Mouse (Mus musculus): Measurements from ENCODE around the gene Ifngr1. TPM values are rescaled to one million over a fixed set of nuclear protein-coding genes. Genes with fewer than 3 reads are reported as not detected.

The Ifngr1 gene
- 42.4 and 57.5 TPM in 2 replicates for polyA plus RNA-seq (2015; fragmentation: Nextera tagmentation; extraction: Ambion mirVana)

DNA sequence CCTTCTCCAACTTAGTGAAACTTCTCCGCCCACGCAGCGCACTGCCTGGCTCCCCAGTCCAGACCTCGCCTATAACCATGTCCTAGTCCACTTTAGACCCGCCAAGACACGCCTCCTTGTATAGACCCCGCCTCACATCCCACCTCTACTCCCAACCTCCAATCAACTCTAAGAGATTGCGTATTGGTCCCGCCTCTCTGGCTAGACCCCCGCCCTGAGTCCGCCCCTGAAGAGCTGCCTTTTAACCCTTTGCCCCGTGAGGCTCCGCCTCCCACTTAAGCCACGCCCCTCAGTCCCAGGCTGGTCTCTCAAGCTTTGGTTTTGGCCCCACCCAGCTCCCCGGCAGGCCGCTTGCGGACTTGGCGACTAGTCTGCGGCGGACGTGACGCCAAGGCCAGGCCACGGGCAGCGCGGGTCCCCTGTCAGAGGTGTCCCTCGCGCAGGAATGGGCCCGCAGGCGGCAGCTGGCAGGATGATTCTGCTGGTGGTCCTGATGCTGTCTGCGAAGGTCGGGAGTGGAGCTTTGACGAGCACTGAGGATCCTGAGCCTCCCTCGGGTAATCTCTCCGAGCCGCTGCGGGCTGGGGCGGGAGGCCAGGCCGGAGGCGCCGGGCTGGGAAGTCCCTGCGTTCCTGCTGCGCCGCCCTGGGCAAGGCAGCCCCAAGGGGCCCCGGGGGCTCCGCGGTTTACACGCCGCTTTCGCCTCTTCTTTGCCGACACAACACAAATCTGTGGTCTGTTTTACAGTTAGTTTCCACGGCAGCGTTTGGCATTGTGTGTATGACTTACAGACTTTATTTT lies at the start of gene Ifngr1:
Ifngr1 (plus strand) TSS at position 309 of the 801 bp plus-strand sequence.

DNA sequence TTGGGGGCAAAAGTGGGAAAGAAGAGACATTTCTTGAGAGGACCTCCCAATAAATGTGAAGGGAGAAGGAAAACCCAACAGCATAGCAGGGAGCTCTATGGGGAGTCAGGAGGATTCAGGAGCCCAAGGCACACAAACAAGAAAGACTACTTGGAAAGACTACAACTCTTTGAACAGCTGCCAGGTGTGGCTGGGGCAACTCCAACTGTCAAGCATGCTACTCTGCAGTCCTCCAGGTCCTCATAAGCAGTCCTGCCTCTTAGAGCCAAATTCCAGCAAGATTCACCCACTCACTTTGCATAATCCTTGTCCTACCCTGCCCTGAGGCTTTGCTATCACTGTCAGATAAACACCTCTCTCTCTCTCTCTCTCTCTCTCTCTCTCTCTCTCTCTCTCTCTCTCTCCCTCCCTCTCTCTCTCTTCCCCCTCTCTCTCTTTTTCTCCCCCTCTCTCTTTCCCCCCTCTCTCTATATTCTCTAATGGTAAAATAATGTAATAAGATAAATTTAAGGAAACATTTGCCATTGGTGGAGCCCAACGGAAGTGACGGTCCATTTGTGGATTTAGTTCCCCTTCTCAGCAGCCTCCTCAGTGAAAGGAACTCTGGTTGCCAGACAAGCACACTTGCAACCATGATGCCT lies 29.8 kb downstream of the Ifngr1 start, which contains the start of gene Il22ra2:
Il22ra2 (plus strand) TSS at position 591 of the 641 bp plus-strand sequence.

Other genes starting within 250 kb of the Ifngr1 start
- gene Olig3, start 235.4 kb upstream of the Ifngr1 start, polyA plus RNA-seq (2015; fragmentation: Nextera tagmentation; extraction: Ambion mirVana), result not detected in 2 replicates
- 0.06 TPM in 1 of 2 replicates, not detected in the other for gene Il22ra2, start 30.0 kb downstream of the Ifngr1 start, polyA plus RNA-seq (2015; fragmentation: Nextera tagmentation; extraction: Ambion mirVana)
- 0.72 and 3.1 TPM in 2 replicates for gene Il20ra, start 120.6 kb downstream of the Ifngr1 start, polyA plus RNA-seq (2015; fragmentation: Nextera tagmentation; extraction: Ambion mirVana)

Measured in adrenal gland, postnatal 0 days (tissue).